Mouse (Mus musculus) mesoderm, embryonic 11.5 days (tissue): Measurements from ENCODE around the gene Abhd12.
"Not testable (repeated sequence)": the region's sequence is repeated elsewhere in the genome, so short reads cannot be mapped to it uniquely, and the experiment has no call there.

Source experiments
- DNase-seq: peaks from one replicate; pipeline ENCODE4 v3.0.0-alpha.2; 2012; ENCODE audit warnings: low read depth, low spot score

Abhd12 gene

GRCm38 (mm10) chr2:150909429-150910039 is 5.0 kb upstream of the Abhd12 start:
- DNase-seq: peak; percentile 98

GRCm38 (mm10) chr2:150908881-150909280 is 4.3 kb upstream of the Abhd12 start:
- DNase-seq: not testable (repeated sequence)

DNA sequence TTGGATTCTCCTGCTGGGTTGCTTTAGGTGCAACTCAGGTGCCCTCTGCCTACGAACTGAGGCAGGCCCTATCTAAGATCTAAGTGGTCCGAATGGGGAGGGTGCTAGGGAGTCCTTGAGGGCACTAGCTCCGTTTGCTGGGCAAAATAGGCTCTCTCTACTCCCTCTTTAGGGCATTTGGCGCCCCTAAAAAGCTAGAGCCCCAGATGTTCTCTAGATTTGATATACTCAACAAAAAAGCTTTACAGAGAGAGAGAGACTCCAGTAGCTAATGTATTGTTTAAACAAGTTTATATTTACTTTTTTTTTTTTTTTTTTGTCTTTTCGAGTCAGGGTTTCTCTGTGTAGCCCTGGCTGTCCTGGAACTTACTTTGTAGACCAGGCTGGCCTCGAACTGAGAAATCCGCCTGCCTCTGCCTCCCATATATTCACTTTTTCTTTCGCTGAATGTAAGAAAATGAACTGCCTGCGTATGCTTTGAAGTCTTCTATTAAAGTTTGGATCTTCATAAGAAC is 452 bp upstream of the Abhd12 start, which contains the start of gene Gins1:
Gins1 (plus strand) TSS at position 465 of the 515 bp plus-strand sequence.
- no peak for DNase-seq

DNA sequence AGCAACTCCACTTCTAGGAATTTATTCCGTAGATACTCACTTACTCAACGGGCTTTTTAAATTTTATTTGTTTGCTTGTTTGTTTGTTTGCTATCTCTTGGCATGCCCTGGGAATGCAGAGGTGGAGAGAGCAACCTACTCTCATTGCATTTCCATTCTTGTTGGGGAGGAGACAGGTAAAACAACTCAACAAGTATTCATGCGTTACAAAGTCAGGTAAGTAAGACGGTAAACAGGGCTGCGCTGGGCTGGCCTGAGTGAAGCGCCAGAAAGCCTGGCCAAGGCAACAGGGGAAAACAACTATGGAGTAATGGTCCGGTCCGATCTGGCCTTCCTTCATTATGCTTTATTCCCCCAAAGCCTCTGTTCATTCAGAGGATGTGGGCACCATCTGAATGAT is 2.2 kb downstream of the Abhd12 start:
- DNase-seq: no peak

- DNase-seq: no peak
Measured at GRCm38 (mm10) chr2:150900341-150900740, 4.2 kb downstream of the Abhd12 start.

DNA sequence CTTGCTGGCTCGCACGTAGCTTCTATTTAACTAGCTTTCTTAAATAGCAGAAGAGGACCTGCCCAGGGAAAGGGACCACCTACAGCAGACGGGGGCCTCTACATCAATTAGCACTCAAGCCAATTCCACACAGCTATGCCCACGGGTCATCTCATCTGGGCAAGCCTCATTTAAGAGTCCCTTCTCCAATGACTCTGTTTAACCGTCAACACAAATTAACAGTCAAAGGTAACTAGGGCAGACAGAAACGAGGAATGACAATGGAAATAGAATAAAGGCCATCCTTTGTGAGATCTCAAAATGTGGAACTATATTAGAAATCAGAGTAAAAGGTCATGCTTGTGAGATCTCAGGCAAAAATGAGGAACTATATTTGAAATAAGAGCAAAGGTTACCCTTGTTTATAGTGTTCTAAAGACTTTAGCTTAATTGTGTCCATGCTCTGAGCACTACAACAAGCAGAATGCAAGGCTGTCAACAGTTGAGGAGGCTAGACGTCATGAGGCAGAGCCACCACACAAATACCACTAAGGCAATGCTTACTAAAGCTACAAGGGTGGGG is 8.8 kb downstream of the Abhd12 start:
- no peak for DNase-seq

DNA sequence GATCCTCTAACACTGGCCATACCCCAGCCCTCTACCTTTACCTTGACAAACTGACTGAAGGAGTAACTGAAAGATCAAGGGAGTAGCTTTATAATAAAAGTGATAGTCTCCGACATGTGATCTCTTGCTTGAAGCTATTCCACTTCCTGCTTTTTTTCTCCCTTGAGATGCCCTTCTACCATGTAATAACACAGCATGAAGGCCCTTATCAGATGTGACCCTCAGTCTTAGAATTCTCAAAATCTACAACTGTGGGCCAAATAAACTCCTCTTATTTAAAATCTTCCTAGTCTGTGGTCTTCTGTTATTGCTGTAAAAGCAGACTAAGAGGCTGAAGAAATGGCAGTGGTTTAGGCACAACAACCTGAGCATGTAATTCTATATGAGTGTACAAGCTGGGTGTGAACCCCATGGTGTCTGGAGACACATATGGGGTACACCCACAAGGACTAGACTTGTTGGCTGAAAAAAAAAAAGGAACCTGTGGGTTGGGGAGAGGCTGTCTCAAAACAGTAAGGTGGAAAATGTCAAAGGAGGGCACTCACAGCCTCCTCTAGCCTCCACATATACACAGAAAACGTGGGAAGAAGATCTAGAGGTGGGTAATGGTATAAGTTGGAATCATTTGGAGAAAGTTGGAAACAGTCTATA is 9.8 kb downstream of the Abhd12 start:
- no peak for DNase-seq

DNA sequence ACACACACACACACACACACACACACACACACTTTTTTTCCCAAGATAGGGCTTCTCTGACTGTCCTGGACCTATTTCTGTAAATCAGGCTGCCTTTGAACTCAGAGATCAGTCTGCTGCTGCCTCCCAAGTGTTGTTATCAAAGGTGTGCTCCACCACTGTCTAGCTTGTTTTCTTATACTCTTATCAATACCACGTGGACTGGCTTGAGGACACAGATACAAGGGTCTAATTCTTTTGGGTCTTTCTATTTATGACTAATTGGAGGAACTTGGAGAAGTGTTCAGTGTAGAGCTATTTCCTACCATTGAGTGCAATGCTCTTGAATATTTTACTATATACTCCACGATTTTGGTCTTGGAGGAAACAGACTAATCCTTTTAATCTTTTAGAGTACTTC is 17.2 kb downstream of the Abhd12 start:
- DNase-seq: no peak

GRCm38 (mm10) chr2:150886315-150886714 is 18.2 kb downstream of the Abhd12 start:
- no peak for DNase-seq

- no peak for DNase-seq
Measured at GRCm38 (mm10) chr2:150885814-150886213, 18.7 kb downstream of the Abhd12 start.

DNA sequence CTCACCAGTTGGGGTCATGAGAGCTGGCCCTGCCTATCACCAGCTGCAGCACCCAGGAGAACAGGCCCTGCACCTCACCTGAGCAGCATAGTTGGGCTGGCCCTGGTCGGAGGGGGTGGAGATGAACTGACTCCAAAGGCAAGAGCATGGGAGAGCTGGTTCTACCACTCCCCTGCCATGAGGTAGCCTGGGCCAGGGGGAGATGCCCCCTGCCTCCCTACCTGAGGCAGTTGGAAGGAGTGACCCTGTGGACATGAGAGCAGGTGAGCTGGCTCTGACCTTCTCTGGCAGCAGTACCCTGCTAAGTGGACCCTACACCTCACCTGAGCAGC is 19.8 kb downstream of the Abhd12 start:
- DNase-seq: no peak

- DNase-seq: no peak
Measured at GRCm38 (mm10) chr2:150884075-150884778, 20.3 kb downstream of the Abhd12 start.

DNA sequence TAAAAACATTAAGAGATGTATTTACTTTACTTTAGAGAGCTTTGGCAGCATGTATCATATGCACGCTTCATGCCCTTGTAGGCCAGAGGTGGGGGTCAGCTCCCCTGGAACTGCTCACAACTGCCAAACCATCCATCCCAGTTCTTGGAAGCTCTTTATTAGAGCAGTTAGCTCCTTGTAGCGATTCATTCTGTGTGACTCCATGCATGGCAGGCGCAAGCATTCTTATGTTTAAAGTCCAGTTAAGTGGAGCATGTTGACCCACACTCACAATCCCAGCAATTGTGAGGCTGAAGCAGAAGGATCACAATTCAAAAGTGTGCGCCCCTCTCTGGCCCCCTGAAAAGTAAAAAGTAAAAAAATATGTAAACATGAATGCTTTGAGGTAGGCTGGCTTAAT is 27.0 kb downstream of the Abhd12 start:
- DNase-seq: no peak

- DNase-seq: no peak
Measured at GRCm38 (mm10) chr2:150875226-150875625, 29.3 kb downstream of the Abhd12 start.

DNA sequence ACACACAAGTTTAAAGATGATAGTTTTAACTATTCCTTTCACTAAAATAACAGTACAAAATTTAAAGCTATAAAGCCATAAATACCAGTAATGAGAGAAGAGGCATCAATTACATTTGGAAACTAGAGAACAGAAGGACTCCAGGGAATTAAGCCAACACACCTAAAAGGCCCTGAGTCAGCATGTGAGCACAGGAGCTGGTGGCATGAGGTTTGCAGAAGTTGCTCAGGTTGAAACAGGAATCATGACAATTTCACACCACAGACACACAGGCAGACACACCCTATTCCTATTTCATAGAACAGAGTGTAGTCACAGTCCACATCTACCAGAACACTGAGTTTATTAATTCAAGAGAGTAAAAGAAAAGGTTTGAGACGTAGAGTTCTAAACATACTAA is 30.0 kb downstream of the Abhd12 start:
- no peak for DNase-seq

DNA sequence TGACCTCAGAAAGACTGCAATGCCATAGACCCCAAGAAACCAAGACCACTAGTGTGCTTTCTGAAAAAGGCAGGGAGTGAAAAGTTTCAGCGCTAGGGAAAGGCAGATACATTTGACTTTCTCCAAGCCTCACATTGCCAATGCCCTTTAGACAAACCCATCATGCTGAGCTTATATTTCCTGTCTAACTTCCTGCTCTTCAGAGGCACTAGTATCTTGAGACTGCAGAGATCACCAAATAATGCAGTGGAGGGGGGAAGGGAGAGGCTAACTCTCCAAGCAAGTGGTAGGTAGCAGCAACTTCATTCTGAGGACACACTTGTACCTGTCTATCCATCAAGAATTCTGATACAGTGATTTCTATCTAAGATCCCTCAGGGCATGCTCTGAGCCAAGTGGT is 35.1 kb downstream of the Abhd12 start:
- DNase-seq: no peak

DNA sequence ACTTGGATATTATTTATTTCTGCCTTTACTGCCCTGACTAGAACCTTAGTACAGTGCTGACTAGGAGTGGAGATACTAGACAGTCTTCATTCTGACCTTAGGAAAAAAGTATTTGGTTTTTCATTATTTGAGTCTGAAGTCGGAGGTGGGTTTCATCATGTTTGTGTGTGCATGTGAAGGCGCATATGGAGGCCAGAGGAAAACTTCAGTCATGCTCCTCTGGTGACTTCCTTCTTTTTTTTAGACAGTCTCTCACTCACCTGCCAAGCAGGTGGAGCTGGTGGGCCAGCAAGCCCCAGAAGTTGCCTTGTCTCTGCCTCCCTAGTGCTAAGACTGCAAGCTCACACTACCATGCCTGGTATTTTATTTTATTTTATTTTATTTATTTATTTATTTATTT is 37.5 kb downstream of the Abhd12 start:
- no peak for DNase-seq

DNA sequence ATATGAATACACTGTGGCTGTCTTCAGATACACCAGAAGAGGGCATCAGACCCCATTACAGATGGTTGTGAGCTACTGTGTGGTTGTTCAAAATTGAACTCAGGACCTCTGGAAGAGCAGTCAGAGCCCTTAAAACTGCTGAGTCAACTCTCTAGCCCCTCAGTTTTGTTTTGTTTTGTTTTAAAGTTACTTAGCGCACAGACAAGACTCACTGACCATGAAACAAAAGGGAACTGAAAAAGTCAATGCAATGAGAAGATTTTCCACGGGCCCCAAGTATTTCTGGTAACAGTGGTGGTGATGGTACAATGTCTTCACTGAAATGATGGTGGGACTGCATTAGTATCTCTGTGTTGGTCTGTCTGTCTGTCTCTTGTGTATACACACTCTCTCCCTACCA is 43.4 kb downstream of the Abhd12 start:
- DNase-seq: no peak

GRCm38 (mm10) chr2:150859709-150860470 is 44.7 kb downstream of the Abhd12 start:
- DNase-seq: no peak

DNA sequence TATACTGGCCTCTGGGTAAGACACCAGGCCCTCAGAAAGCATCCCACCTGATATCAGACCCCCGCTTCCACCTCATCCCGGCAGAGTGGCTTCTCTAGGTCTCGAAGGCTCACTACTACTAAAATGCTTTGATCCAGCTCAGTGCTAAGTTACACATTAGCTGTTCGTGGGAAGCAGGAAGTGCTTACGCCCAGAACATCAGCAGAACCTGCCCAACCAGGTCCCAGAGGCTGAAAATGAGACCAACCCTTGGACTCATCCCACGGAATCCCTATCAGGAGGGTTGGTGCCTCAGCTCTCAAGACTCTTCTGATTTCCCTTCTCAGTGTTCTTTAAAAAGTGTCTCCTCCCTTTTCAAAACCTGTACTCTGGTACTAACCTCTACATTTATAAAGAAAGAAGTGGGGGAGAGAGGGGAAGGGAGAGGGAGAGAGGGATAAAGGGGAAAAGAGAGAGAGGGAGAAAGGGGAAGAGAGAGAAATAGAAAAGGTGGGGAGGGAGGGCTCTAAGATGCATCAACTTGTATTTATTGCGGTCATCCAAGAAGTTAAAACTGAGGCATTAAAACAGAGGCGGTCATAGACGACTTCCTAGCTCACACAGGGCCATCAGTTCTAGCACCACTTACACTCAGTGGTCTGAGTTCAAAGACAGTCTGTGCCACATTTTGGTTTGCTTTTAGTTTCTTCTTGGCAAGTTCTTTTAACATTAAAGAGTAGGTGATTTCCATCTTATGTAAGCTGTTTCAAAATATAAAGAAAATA is 45.6 kb downstream of the Abhd12 start:
- DNase-seq: no peak

GRCm38 (mm10) chr2:150855186-150855585 is 49.4 kb downstream of the Abhd12 start:
- DNase-seq: no peak
